Mouse (Mus musculus) macrophage (primary cell): Measurements from ENCODE around the gene Adgrg7. TPM values are rescaled to one million over a fixed set of nuclear protein-coding genes. Genes with fewer than 3 reads are reported as not detected.

ENCODE experiments used
- H3K27ac ChIP-seq: fragments of 350-480 bp; formaldehyde crosslinking; 2 replicates; pipeline ENCODE4 v1.9.0; 2021
- H3K36me3 ChIP-seq: fragments of 350-480 bp; formaldehyde crosslinking; 2 replicates; pipeline ENCODE4 v1.9.0; 2021; ENCODE audit errors: inconsistent target
- H3K4me3 ChIP-seq: fragments of 350-480 bp; formaldehyde crosslinking; 2 replicates; pipeline ENCODE4 v1.9.0; 2021; ENCODE audit errors: inconsistent target
- H3K79me2 ChIP-seq: fragments of 350-480 bp; formaldehyde crosslinking; 2 replicates; pipeline ENCODE4 v1.9.0; 2021; ENCODE audit errors: inconsistent target
- WGBS: methylation state at CpG from one replicate; pipeline ENCODE4 v1.1.7; 2026; ENCODE audit warnings: inconsistent platforms; ENCODE audit not compliant: missing documents; 5-methylcytosine and 5-hydroxymethylcytosine counted together
- polyA plus RNA-seq: library from polyadenylated mRNA; stranded (reverse); fragments of 250-400 nt; gene quantifications from 3 replicates; pipeline ENCODE4 v1.2.4, GENCODE M21; 2018; ENCODE audit warnings: inconsistent platforms
- total RNA-seq, 78 experiments: library from RNA; depleted of rRNA; stranded (reverse); fragments of 250-400 nt; gene quantifications; 1 replicate in 9 of 78; 2 replicates in 24 of 78; 3 replicates in 43 of 78; 4 replicates in 2 of 78; pipeline ENCODE4 v1.2.4; 2018; ENCODE audit warnings: inconsistent platforms in 56 of 78

The Adgrg7 gene
- under 1 TPM in 1 of 26 experiments, not detected in 25; 0.30 TPM for total RNA-seq (2018; cell fraction: chromatin; rRNA removed)
- under 1 TPM in 24 of 26 experiments, not detected in 2; 0.09 to 0.96 (median 0.24) TPM for total RNA-seq (2018; cell fraction: cytosol; rRNA removed)
- total RNA-seq (2018; cell fraction: nucleus; rRNA removed): under 1 TPM in 14 of 26 experiments, not detected in 12; 0.20 to 0.67 (median 0.41) TPM
- polyA plus RNA-seq: 0.07 to 0.29 TPM in 2 of 3 replicates, not detected in the other

DNA sequence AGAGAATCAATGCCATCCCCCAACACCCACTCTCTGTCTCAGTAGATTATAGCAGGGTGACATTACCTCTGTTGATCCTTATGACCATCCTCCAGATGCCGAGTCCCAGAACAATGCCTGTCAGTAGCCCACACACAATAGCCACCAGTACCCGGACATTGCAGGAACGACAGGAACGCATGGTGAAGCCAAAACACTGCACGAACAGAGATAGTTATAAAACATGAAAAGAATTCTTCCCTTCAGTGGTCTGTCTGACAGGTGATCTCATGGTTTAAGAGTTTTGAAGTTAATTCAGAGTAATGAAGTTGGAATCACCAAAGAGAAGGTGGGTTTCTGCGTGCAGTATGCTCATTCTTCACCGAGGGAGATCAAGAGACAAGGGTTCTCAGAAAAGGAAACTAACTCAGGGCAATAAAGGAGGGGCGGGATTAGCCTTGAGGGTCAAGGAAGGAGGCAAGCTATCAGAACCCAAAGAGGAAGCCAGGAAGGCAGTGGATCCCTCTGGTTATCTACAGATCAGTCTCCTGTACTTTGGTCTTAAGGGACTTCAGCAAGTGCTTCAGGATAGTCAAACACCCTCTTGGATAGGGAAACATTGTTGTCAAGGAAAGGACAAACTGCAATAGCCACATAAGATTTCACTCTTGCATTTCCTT is at the start of gene Adgrg7:
TSS of gene Adgrg7 (minus strand) at position 375 of the 659 bp plus-strand sequence.
- WGBS: 27% methylated on average over 8 of the region's 8 CpGs
- H3K36me3 ChIP-seq: no peaks in the 10 kb centered on the region
- H3K27ac ChIP-seq: no peak within 1 kb of the TSS
- H3K4me3 ChIP-seq: no peak within 1 kb of the TSS
- no peaks in the 10 kb centered on the region for H3K79me2 ChIP-seq

DNA sequence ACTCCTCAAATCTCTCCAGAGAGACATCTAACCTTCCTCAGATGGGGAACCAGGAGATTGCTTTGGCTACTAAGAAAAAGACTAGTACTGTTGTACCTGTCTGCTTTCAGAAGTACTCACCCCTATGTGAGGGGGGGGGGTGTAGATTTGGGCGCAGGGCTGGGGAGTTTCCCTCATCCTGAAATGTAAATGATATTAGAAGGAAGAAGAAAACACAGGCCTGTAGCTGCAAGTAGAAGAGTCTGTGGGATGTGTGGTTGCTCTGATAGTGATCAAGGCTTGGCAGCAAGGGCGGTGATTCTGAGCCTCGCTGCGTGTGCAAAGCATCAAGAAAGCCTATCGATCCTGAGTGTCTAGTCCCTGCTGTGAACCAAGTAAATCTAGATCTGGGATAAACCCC is 47.3 kb upstream of the Adgrg7 start:
- no peak overlapping the region for H3K27ac ChIP-seq
- no peaks in the 10 kb centered on the region for H3K79me2 ChIP-seq
- H3K36me3 ChIP-seq: no peaks in the 10 kb centered on the region
- 67% methylated on average over 5 of the region's 5 CpGs for WGBS
- no peak overlapping the region for H3K4me3 ChIP-seq

DNA sequence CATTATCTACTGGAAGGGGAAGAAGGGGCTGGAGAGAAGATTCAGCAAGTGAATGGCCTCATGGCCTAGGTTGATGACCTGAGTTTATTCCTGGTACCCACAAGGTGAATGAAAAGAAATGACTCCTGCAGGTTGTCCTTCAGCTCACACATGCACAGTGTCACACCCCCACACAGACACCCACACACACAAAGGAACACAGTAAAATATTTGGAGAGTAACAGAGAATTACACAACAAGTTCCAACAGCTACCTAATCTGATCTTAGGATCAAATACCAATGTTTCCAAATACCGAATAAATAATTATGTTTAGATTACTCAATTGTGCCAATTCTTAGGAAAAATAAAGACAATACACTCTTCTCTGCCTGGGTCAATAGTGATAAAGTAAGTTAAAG is 37.7 kb upstream of the Adgrg7 start:
- 91% methylated on average over 1 of the region's 1 CpGs for WGBS
- H3K27ac ChIP-seq: no peak overlapping the region

GRCm38 (mm10) chr16:56831986-56832385 is 36.3 kb upstream of the Adgrg7 start:
- H3K36me3 ChIP-seq: no peaks in the 10 kb centered on the region
- 89% methylated on average over 2 of the region's 2 CpGs for WGBS

More for the DNA sequence above, 37.7 kb upstream of the Adgrg7 start:
- Histone ChIP-seq H3K36me3 (no peaks in the 10 kb centered on the region), H3K4me3 (no peak overlapping the region), H3K79me2 (no peaks in the 10 kb centered on the region)

DNA sequence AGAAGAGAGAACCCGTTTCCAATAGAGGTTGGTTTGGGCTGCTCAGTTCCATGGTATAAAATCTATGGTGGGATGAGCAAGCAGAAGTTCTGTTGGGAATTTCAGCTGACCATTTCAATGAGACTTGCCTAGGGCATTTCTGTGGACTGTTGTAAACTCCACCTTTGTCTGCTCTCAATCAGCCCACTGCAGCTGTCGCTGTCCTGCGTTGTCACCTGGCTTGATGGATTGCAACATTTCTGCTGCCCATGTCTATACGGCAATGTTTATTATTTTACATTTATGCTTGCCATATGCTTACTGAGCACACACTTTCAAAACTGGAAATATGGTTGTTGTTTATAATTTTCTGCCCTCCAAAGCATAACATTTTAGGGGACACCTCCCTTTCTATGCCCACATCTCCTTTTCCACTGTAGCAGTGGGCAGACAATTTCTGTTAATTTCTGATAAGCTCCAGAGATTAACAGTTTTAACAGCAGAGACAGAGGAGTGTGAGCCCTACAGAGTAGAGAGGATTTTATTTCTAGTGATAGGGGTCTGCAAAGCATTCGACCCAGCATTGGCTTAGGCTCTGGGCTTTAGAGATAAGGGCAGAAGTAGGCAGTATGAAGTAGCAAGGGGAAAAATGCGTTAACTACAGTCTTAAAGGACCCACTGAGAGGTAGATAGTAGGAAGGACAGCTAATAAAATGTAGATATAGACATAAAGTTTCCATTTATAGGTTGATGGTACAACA is 5.9 kb upstream of the Adgrg7 start:
- H3K36me3 ChIP-seq: no peaks in the 10 kb centered on the region
- no peaks in the 10 kb centered on the region for H3K79me2 ChIP-seq
- H3K27ac ChIP-seq: no peak overlapping the region
- H3K4me3 ChIP-seq: no peak overlapping the region
- WGBS: 78% methylated on average over 6 of the region's 6 CpGs

More at GRCm38 (mm10) chr16:56831986-56832385, 36.3 kb upstream of the Adgrg7 start:
- Histone ChIP-seq H3K27ac (no peak overlapping the region), H3K4me3 (no peak overlapping the region), H3K79me2 (no peaks in the 10 kb centered on the region)

- WGBS: 87% methylated on average over 7 of the region's 7 CpGs
- H3K79me2 ChIP-seq: no peaks in the 10 kb centered on the region
- no peaks in the 10 kb centered on the region for H3K36me3 ChIP-seq
- H3K4me3 ChIP-seq: no peak overlapping the region
- H3K27ac ChIP-seq: no peak overlapping the region
Measured at GRCm38 (mm10) chr16:56800946-56801345, 5.3 kb upstream of the Adgrg7 start.

DNA sequence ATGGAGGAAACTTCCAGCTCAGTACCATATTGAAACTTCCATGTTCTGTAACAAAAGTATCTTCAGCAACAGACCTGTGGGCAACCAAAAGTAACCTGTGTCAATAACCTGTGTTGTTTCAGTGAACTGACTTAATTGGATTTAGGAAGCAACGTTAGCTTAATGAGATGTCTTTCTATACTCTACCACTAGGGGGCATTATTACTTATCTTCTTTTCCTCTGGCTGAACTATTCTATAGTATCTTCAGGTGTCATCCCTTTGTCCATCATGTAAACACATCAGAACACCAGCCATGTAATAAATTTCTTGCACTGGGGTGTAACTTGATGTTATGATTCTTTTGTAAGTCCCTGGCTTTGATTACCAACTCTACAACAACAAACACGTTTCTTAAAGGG is 4.8 kb upstream of the Adgrg7 start:
- no peaks in the 10 kb centered on the region for H3K36me3 ChIP-seq
- H3K79me2 ChIP-seq: no peaks in the 10 kb centered on the region
- no peak overlapping the region for H3K27ac ChIP-seq
- 50% methylated on average over 2 of the region's 2 CpGs for WGBS
- no peak overlapping the region for H3K4me3 ChIP-seq

DNA sequence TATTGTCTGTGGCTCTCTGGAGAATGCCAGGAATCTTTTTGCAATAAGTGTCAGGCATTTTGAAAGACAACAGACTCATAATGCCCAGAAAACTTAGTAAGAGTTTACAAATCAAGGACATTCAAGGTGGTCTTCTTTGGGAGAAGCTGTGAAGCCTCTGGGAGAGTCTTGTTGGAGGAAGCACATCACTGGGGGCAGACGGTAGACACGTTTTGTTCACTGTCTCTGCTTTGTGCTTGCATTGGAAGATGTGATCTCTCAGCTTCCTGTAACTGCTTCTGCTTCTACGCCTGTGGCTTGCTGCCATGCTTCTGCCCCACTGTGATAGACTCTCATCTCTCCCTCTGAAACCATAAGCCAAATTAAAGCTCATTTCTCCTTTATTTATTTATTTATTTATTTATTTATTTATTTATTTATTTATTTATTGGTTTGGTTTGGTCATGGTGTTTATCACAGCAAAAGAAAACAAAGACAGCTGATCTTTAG is 3.9 kb upstream of the Adgrg7 start:
- no peak overlapping the region for H3K4me3 ChIP-seq
- WGBS: 74% methylated on average over 3 of the region's 3 CpGs
- no peaks in the 10 kb centered on the region for H3K36me3 ChIP-seq
- no peaks in the 10 kb centered on the region for H3K79me2 ChIP-seq
- no peak overlapping the region for H3K27ac ChIP-seq

- Histone ChIP-seq H3K4me3 (no peak overlapping the region), H3K27ac (no peak overlapping the region), H3K79me2 (no peaks in the 10 kb centered on the region), H3K36me3 (no peaks in the 10 kb centered on the region)
- WGBS: 82% methylated on average over 7 of the region's 7 CpGs
Measured at GRCm38 (mm10) chr16:56798873-56799272, 3.2 kb upstream of the Adgrg7 start.

GRCm38 (mm10) chr16:56794383-56795144 is 1.1 kb downstream of the Adgrg7 start:
- H3K4me3 ChIP-seq: no peak overlapping the region
- H3K27ac ChIP-seq: no peak overlapping the region
- WGBS: 48% methylated on average over 6 of the region's 7 CpGs
- no peaks in the 10 kb centered on the region for H3K36me3 ChIP-seq
- no peaks in the 10 kb centered on the region for H3K79me2 ChIP-seq

- 13% methylated on average over 1 of the region's 1 CpGs for WGBS
- no peaks in the 10 kb centered on the region for H3K79me2 ChIP-seq
- no peak overlapping the region for H3K27ac ChIP-seq
- H3K4me3 ChIP-seq: no peak overlapping the region
- no peaks in the 10 kb centered on the region for H3K36me3 ChIP-seq
Measured at GRCm38 (mm10) chr16:56793778-56794177, 1.9 kb downstream of the Adgrg7 start.

GRCm38 (mm10) chr16:56785943-56786342 is 9.7 kb downstream of the Adgrg7 start:
- H3K27ac ChIP-seq: no peak overlapping the region
- 95% methylated on average over 2 of the region's 2 CpGs for WGBS
- no peak overlapping the region for H3K4me3 ChIP-seq
- no peaks in the 10 kb centered on the region for H3K36me3 ChIP-seq
- no peaks in the 10 kb centered on the region for H3K79me2 ChIP-seq

GRCm38 (mm10) chr16:56771163-56772105 is 24.2 kb downstream of the Adgrg7 start:
- H3K36me3 ChIP-seq: no peaks in the 10 kb centered on the region
- no peaks in the 10 kb centered on the region for H3K79me2 ChIP-seq
- WGBS: 62% methylated on average over 10 of the region's 10 CpGs
- H3K4me3 ChIP-seq: no peak overlapping the region
- H3K27ac ChIP-seq: no peak overlapping the region
